In the genomic region with DNA sequence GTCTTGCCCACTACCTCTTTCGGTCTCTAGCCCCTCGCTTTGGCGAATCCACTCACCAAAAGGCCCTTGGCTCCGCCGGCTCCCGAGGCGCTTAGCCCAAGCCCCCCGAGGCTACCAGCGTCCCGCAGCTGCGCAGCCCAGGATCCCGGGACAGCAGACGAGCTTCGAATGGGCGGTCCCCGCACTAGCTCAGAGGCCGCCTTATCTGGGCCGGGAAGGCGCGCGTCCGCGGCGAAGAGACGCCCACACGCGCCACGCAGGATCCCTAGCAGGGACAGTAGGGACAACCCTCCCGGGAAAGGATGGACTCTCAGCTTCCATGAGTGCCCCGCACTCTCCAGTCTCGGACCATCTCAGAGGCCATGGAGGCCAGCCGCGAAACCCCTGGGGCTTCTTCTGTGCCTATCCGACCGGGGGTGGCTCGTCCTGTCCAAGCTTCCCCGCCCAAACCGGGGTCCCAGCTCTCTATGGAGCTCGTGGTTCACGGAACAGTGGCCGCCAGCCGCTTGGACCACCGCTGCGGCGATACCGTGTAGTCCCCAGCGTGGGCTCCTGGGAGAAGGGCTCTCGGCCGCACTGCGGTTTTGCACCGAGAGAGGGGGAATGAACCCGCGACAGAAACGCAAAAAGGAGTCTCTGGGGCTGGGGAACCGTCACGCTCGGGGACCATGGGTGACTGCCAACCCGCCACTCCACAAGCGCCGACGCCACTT, we compare ENCODE assay signal across 7 mouse cellular contexts. TPM values are rescaled to one million over a fixed set of nuclear protein-coding genes. Genes with fewer than 3 reads are reported as not detected.
A peak's percentile ranks its signal among the peaks of the same experiment; 100 is the strongest.
DNase-seq lines count a peak whose midpoint lies in the region; ATAC-seq lines count a peak whose summit lies in the region.

No protein-coding gene starts in this region.

- peak overlapping the region; percentile 59 for H3K4me3 ChIP-seq in forebrain, embryonic 14.5 days (ENCODE audit: low read depth, low read length)
- peak overlapping the region; percentile 77 for H3K4me3 ChIP-seq in hindbrain, embryonic 10.5 days

- no peak overlapping the region for H3K27ac ChIP-seq in forebrain, embryonic 14.5 days (ENCODE audit: low read depth, low read length)
- H3K27ac ChIP-seq in hindbrain, embryonic 10.5 days: peak overlapping the region; percentile 84

- H3K27me3 ChIP-seq in forebrain, embryonic 14.5 days (replicated peaks; ENCODE audit: control insufficient read depth, insufficient read depth, low read length): peaks cover 38% of the 10 kb centered on the region
- peaks cover 79% of the 10 kb centered on the region for H3K27me3 ChIP-seq in hindbrain, embryonic 10.5 days (ENCODE audit: insufficient read depth, poor library complexity, severe bottlenecking)

- WGBS in forebrain, embryonic 14.5 days: under 1% methylated on average over 61 of the region's 61 CpGs
- under 1% methylated on average over 61 of the region's 61 CpGs for WGBS in hindbrain, embryonic 10.5 days

- no peaks in the 10 kb centered on the region for H3K9me3 ChIP-seq in forebrain, embryonic 14.5 days (replicated peaks; ENCODE audit: control insufficient read depth, low read length)
- no peaks in the 10 kb centered on the region for H3K9me3 ChIP-seq in hindbrain, embryonic 10.5 days

- H3K9ac ChIP-seq in forebrain, embryonic 14.5 days (ENCODE audit: low read length): peak overlapping the region; percentile 68

- DNase-seq in R1 (ENCODE audit: low read depth, low spot score): peak; percentile 36
- DNase-seq in cerebellum, adult 11-12 months: peak; percentile 49
- peak; percentile 57 for DNase-seq in forebrain, embryonic 14.5 days (ENCODE audit: low spot score)
- DNase-seq in hindbrain, embryonic 10.5 days (ENCODE audit: low spot score): peak; percentile 64
- peak; percentile 41 to 43 for DNase-seq in left cerebral cortex, postnatal 36 days (ENCODE audit: low spot score in 2 of 2)
- peak; percentile 49 for DNase-seq in right cerebral cortex, postnatal 4 days

- H3K4me1 ChIP-seq in forebrain, embryonic 14.5 days (ENCODE audit: control insufficient read depth, insufficient read depth, low read length): peaks cover 8% of the 10 kb centered on the region; the same call in 1 of the 2 replicates
- peaks cover 42% of the 10 kb centered on the region for H3K4me1 ChIP-seq in hindbrain, embryonic 10.5 days (replicated peaks)

- H3K4me2 ChIP-seq in forebrain, embryonic 14.5 days (ENCODE audit: low read length): peak overlapping the region; percentile 100

- peak; percentile 67 for ATAC-seq in forebrain, embryonic 14.5 days
- peak; percentile 52 for ATAC-seq in megakaryocyte progenitor cell, adult 5-6 weeks (replicated peaks; ENCODE audit: poor library complexity)

- intact Hi-C loops in left cerebral cortex, postnatal 36 days (cut with DNase I): loop anchor here (5.0 kb wide), 1 partner anchor 127 kb away; no protein-coding TSS in a partner anchor

- H3K36me3 ChIP-seq in forebrain, embryonic 14.5 days (ENCODE audit: control insufficient read depth, insufficient read depth, low read length): no peaks in the 10 kb centered on the region
- no peaks in the 10 kb centered on the region for H3K36me3 ChIP-seq in hindbrain, embryonic 10.5 days

RNA-seq across cellular contexts. Expression of a gene that starts 0.8 kb away (rescaled TPM):
- polyA plus RNA-seq in forebrain, embryonic 14.5 days (2014; fragmentation: Nextera tagmentation; extraction: Ambion mirVana): 1.3 and 2.8 TPM in 2 replicates
- 3.8 and 5.8 TPM in 2 replicates for polyA plus RNA-seq in hindbrain, embryonic 10.5 days (2016; fragmentation: Nextera tagmentation; extraction: Ambion mirVana)
- total RNA-seq in left cerebral cortex, postnatal 36 days (2021): 1 to 10 TPM; 4.1 to 4.6 TPM
- 0.22 and 2.2 TPM in 2 replicates for total RNA-seq in megakaryocyte progenitor cell, adult 5-6 weeks (2015)
- 0.74 and 0.79 TPM in 2 replicates for total RNA-seq in megakaryocyte progenitor cell, adult 5-6 weeks (2017)
